Mouse (Mus musculus): ENCODE data around the gene Taldo1. TPM values are rescaled to one million over a fixed set of nuclear protein-coding genes. Genes with fewer than 3 reads are reported as not detected.

Gene Taldo1
- total RNA-seq, 2 experiments from 2014 or later, result 102 to 119 TPM

- intact Hi-C loops (cut with DNase I), result no loop called here
- no peak for DNase-seq (ENCODE audit: low spot score in 2 of 2)
Measured at GRCm38 (mm10) chr7:141417731-141418681, 26.0 kb downstream of the Taldo1 start.

GRCm38 (mm10) chr7:141418970-141419369 lies 27.0 kb downstream of the Taldo1 start:
- peak in 1 of 2 experiments; percentile 66 for DNase-seq (ENCODE audit: low spot score in 2 of 2)
- intact Hi-C loops (cut with DNase I), result no loop called here

GRCm38 (mm10) chr7:141420030-141420702 lies 28.2 kb downstream of the Taldo1 start:
- intact Hi-C loops (cut with DNase I), result no loop called here
- no peak for DNase-seq (ENCODE audit: low spot score in 2 of 2)

GRCm38 (mm10) chr7:141423811-141424210 lies 31.8 kb downstream of the Taldo1 start:
- DNase-seq (ENCODE audit: low spot score in 2 of 2), result no peak
- intact Hi-C loops (cut with DNase I), result no loop called here

- intact Hi-C loops (cut with DNase I), result no loop called here
- DNase-seq (ENCODE audit: low spot score in 2 of 2), result no peak
Measured at GRCm38 (mm10) chr7:141426948-141427730, 35.1 kb downstream of the Taldo1 start.

GRCm38 (mm10) chr7:141428701-141429100 lies 36.7 kb downstream of the Taldo1 start:
- DNase-seq (ENCODE audit: low spot score in 2 of 2), result no peak
- intact Hi-C loops (cut with DNase I), result no loop called here

- peak; percentile 89 to 90 for DNase-seq (ENCODE audit: low spot score in 2 of 2)
- intact Hi-C loops (cut with DNase I), result no loop called here
Measured at GRCm38 (mm10) chr7:141429310-141429709, 37.3 kb downstream of the Taldo1 start, which contains the start of gene Cend1. Cend1 (minus strand) TSS chr7:141429491.

- intact Hi-C loops (cut with DNase I), result no loop called here
- no peak for DNase-seq (ENCODE audit: low spot score in 2 of 2)
Measured at GRCm38 (mm10) chr7:141429840-141430584, 38.0 kb downstream of the Taldo1 start.

- intact Hi-C loops (cut with DNase I), result no loop called here
Measured at GRCm38 (mm10) chr7:141430585-141431240, 38.7 kb downstream of the Taldo1 start.

GRCm38 (mm10) chr7:141431434-141432185 lies 39.6 kb downstream of the Taldo1 start:
- no peak for DNase-seq (ENCODE audit: low spot score in 2 of 2)
- intact Hi-C loops (cut with DNase I), result no loop called here

More at GRCm38 (mm10) chr7:141430585-141431240, 38.7 kb downstream of the Taldo1 start:
- DNase-seq (ENCODE audit: low spot score in 2 of 2), result no peak

GRCm38 (mm10) chr7:141432186-141432611 lies 40.2 kb downstream of the Taldo1 start:
- DNase-seq (ENCODE audit: low spot score in 2 of 2), result no peak
- intact Hi-C loops (cut with DNase I), result no loop called here

GRCm38 (mm10) chr7:141432741-141433516 lies 40.9 kb downstream of the Taldo1 start:
- intact Hi-C loops (cut with DNase I), result no loop called here
- no peak for DNase-seq (ENCODE audit: low spot score in 2 of 2)

- no peak for DNase-seq (ENCODE audit: low spot score in 2 of 2)
- intact Hi-C loops (cut with DNase I), result no loop called here
Measured at GRCm38 (mm10) chr7:141433517-141434400, 41.8 kb downstream of the Taldo1 start.

GRCm38 (mm10) chr7:141434464-141434863 lies 42.5 kb downstream of the Taldo1 start:
- intact Hi-C loops (cut with DNase I), result no loop called here
- peak; percentile 74 to 80 for DNase-seq (ENCODE audit: low spot score in 2 of 2)

GRCm38 (mm10) chr7:141435129-141435855 lies 43.3 kb downstream of the Taldo1 start:
- intact Hi-C loops (cut with DNase I), result no loop called here
- DNase-seq (ENCODE audit: low spot score in 2 of 2), result peak; percentile 58 to 64

All from left cerebral cortex, postnatal 14 days (tissue).